Mouse (Mus musculus) retina, embryonic 14.5 days (tissue): ENCODE results near the gene Car9.
"Not testable (repeated sequence)": the region's sequence is repeated elsewhere in the genome, so short reads cannot be mapped to it uniquely, and the experiment has no call there.

Experiments
- DNase-seq: peaks from one replicate; pipeline ENCODE4 v3.0.0-alpha.2; 2015; ENCODE audit warnings: low spot score

Car9 gene

DNA sequence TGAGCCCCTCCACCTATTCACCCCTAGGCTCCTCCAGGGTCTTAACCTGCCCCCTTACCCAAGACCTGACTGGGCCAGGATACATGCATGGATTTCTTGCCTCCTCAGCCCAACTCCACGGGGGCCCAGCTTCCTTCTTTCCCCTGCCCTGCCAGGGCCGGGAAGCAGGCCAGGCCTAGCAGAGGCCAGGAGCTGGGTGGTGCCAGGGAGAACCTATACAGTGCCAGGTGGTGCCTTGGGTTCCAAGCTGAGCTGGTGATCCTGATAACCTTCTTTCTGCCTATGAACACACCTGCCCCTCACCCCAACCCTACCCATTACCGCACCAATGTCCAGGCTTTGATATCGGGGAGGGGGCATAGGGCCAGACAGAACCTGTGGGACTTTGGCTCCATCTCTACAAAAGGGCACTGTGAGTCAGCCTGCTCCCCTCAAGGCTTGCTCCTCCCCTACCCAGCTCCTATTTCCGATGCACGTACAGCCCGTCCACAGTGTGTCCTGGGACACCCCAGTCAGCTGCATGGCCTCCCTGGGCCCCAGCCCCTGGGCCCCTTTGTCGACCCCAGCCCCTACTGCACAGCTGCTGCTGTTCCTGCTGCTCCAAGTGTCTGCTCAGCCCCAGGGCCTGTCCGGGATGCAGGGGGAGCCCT is at the start of gene Car9:
Gene Car9, plus strand, starts transcription at position 431 of the 650 bp plus-strand sequence.
- no peak for DNase-seq

DNA sequence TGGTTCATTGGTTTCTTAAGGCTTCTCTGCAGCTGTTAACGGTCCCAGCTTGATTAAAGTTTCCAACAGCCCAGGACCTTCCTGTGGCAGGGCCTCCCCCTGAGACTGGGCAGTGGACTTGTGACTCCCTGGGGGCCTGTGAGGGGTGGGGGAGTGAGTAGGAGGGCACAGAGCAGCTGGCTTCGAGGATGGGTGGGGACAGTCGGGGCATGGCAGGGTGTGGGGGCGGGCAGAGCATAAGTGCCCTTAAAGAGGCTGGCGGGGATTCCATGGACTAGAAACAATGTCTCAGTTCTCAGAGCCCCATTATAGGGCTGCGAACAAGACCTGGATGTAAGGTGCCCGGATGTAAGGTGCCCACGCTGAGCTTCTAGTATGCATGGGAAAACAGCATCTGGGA is 49.6 kb upstream of the Car9 start:
- DNase-seq, result no peak

DNA sequence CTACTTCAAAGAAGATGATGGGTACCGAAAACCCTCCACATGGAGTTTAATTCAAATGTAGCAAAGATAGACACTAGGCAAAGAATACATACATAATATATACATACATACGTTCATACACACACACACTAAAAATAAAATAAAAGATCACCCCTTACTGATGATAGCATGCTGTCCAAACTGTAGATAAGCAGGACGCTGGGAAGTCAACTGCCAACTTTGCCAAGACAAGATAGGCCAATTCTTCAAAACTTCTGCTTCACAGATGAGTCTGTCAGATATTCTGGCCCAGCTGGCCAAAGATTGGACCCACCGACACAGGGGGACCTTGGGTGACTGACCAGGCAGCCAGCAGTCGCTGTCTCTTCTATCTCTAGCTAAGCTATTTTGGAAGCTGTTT is 43.7 kb upstream of the Car9 start:
- DNase-seq, result no peak

DNA sequence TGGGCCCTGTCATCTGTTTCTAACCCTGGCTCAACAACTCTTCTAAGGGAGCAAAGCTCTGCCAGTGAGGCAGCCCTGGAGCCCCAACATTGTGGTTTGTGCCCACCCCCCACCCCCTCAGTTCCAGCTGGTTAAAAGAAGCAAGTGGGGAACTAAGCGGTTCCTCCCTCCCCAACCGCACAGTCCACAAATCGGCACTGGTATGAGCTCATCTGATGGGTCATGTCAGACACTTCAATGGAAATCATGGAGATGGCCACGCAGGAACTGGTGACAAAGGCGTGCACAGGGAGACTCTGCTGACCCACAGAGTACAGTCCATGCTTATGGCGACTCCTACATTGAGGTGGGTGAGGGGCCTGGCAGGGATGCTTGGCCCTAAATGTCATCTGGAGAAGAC is 40.8 kb upstream of the Car9 start:
- no peak for DNase-seq

DNA sequence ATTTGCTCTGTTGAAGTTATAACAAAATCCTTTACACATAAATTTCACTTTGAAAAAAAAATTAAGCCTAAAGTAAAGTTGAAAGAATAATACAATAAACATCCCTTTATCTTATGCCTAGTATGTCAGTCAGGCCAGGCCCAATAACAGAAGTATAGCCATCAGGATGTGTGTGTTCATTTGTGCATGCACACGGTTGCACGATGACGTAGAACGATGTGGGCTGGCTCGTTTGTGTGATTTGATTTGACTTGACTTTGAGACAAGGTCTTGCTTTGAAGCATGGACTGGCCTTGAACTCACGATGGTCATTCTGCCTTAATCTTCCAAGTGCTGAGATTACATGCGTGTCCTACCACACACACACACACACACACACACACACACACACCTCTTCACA is 39.9 kb upstream of the Car9 start:
- DNase-seq, result no peak

DNA sequence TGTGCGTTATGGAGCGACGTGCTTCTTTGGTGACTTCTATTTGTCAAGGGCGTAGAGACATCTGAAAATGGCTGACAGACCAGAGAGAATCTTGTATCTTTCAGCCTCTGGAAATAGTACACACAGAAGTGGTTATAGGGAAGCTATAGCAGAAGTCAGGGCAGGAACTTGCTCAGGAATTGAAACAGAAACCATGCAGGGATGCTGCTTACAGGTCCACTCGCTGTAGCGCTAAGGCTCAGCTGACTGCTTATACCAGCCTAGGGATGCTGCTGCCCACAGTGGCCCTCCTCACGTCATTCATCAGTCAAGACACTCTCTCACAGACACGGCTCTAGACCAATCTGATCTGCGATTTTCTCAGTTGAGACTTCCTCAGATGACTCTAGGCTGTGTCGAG is 36.5 kb upstream of the Car9 start:
- DNase-seq, result no peak

DNA sequence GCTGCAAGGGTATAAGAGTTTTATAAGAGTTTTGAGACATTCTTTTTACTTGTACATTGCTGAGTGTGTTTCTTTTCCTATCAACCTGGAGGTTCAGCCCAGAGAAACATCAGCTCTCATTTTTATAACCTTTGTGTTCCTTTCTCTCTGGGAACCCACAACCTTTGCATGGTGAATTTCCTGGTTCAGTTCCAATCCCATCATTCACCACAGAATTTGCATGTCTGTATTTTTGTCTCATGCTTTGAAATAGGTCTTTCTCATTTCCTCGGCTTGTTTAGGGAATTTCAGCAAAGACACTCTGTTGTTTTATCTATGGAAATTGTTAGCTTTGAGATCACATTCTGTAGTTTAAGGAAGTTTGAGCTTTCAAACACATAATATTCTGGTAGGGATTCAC is 33.1 kb upstream of the Car9 start:
- DNase-seq, result no peak

DNA sequence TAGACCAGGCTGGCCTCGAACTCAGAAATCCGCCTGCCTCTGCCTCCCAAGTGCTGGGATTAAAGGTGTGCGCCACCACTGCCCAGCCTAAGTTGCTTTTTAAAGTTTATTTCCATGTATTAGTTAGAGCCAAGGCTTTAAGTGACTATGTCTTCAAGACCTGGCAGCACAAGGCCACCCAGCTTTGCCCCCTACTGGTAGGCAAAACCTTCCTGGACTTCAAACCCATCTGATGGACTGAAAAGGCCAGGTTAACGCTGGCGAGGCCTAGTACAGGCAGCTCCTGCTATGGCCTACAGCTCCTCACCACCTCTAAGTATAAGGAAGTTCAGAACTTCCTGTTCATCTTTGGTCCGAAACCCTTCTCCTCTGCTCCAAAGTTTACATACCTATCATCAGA is 30.2 kb upstream of the Car9 start:
- no peak for DNase-seq

DNA sequence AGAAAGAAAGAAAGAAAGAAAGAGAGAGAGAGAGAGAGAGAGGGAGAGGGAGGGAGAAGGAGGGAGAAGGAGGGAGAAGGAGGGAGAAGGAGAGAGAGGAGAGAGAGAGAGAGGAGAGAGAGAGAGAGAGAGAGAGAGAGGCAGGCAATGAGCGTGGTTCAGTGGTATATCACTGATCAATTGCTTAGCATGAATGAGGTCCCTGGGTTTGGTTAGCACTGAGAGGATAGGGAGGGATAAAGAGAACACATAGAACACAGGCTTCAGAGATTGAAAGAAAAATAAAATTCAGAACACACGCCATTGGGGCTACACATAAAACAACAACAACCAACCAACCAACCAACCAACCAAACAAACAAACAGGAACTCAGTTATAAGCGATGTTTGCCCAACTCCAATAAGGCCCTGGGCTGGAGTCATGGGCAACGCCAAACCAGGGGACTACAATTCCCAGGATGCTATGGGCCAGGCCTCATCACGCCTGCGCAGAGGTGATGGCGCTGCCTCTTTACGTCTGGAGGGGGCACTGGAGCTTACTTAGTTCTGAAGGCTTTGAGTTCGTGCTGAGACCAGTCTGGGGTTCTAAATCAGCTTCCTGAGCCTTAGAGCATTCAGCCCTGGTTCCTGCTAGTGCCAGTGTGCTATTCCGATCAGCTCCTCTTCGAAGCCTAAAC is 28.8 kb upstream of the Car9 start:
- DNase-seq, result peak; percentile 96

DNA sequence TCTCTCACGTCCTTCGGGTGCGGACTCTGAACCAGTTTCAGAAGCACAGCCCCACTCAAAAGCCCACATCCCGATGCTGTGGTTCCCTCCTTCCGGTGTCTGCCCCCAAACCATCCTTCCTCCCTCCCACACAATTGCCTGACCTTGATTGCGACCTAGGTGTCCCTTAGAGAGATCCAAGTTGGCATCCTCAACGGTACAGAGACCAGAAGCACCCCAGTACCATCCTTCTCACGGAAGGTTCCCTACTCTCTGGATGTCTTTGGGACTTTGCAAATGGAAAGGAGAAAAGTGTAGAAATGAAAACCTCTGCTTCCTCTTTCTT is 28.3 kb upstream of the Car9 start:
- DNase-seq, result no peak

DNA sequence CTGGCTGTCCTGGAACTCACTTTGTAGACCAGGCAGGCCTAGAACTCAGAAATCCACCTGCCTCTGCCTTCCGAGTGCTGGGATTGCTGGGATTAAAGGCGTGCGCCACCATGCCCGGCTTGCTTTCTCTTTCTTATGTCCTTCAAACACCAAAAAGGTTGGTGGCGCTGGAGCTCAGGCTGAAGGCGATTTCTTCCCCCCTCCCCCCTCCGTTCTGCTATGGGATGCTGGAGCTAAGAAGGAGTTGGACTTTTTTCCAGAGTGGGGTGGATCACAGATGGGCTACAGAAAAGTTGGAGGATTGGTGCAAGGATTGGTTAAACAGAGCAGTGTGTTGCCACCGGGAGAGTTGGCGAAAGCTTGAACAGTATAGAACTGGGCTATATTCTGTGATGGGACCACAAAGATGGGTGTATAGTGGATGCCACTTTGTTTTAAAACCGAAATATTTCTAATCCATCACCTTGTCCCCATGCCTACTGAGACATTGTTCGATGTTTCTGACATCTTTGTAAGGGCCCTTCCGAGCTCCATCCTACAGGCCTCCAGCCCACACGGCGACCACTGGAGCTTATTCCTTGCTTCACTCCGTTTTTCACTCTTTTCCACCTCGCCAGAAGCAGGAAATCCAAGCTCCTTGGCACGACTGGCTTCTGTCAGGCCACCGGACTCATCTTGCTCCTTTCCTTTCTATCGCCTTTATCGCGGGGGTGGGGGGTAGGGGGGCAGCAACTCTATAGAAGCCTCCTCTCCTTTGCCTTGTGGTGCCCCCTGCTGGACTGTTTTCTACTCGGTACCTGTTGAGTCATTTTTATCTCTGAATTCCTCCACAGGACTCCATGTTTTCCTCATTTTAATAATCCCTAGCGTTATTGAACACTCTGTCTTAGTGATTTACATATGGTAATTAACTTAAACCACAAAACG is 27.6 kb upstream of the Car9 start:
- peak; percentile 80 for DNase-seq

DNA sequence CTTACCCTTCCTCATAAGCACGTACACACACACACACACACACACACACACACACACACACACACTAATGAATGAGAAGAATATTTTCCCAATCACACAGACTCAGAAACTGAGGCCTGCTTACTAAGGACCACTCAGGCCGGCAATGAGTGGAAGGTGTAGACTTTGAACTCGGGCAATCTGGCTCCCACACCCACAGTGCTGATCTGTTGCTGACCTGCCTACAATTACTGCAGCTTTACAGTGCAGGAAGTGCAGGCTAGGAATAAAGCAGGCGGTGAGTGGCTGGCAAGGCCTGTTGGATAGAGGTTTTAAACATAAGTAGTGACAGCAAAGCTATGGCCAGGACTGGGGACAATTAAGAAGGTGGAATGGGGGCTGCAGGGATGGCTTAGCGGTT is 25.8 kb upstream of the Car9 start:
- DNase-seq, result no peak

DNA sequence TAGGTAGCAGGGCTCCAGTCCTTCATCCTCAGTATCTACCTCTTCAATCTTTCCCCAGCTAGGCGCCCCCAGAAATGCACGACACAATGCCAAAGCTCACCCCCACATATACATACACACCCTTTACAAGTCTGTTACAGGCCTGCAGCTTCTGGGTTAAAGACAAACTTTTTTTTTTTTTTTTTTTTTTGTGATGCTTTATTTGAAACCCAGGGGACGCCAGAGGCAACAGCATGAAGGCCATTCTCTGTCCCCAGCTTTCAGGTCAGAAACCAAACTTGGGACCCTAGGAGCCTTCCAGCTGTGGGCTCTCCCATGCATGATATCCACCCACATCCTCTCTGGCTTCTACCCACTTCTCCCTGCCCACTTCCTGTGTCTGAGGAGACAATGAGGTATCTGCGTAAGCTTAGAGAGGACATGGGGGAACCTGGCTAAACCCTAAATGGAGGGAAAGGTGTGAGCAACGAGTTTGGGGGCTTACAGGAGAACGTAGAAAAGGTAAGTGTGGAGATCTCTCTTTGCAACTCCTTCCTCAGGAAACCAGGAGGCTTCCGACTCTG is 24.8 kb upstream of the Car9 start:
- DNase-seq, result no peak

DNA sequence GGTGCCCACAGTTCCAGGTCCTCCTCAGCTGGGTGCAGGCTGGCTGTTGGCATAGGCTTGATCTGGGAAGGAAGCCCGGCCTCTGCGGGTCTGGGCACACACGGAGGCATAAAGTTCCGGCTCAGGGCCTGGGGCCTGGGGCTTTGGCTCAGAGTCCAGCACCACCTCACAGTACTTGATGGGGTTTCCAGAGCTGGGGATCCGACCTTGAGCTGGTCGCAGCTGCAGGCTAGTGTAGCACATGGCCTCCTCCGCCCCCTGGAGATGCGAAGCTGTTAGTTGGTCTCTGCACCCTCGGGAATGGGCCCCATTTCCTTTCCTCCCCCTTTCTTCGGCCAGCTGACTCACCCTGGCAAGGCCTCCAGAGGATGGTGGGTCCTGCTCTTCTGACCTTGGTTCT is 24.2 kb upstream of the Car9 start:
- no peak for DNase-seq

DNA sequence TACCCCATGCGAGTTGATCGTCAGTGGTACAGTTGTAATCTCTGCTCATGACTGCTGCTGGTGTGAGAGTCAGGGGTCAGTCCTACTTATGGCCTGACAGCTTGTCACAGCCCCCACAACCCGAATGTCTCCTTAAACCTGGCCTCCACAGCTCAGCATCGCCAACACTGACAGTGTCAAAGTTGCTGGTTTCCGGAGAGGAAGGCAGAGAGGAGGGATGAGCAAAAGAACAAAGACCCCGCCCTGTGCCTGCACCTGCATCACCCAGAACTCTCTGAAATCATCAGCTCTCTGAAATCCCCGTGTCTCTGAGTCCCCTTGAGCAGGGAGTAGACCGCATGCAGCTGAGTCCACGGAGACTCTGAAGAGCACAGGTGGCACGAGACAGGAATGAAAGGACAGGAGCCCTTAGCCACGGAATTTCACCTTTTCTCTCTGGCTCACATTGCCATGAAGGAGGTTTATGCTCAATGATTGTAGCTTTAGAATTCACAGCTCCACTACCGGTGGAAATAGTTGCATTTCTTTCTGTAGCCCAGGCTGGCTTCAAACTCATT is 23.2 kb upstream of the Car9 start, which contains the start of gene Sit1:
Gene Sit1, minus strand, starts transcription at position 200 of the 557 bp plus-strand sequence.
- DNase-seq, result no peak

DNA sequence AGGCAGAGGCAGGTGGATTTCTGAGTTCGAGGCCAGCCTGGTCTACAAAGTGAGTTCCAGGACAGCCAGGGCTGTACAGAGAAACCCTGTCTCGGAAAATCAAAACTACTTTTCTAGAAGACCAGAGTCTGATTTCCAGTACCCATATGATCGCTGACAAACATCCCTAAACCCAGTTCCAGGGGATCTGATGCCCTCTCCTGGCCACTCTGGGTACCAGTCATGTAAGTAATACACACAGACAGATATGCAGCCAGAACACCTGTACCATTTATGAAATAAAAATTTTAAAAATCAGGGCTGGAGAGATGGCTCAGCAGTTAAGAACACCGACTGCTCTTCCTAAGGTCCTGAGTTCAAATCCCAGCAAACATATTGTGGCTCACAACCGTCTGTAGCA is 21.1 kb upstream of the Car9 start:
- not testable (repeated sequence) for DNase-seq

DNA sequence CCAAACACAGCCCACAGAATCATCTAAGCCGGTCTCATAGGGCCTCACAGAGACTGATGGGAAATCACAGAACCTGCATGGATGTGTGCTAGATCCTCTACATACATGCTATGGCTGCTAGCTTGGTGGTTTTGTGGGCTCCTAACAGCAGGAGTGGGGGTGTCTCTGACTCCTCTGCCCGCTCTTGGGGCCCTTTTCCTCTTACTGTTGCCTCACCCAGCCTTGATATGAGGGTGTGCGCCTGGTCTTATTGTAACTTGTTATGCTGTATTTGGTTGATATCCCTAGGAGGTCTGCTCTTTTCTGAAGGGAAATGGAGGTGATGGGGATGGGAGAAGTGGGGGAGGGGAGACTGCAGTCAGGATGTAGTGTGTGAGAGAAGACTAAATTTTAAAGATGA is 17.2 kb upstream of the Car9 start:
- no peak for DNase-seq

DNA sequence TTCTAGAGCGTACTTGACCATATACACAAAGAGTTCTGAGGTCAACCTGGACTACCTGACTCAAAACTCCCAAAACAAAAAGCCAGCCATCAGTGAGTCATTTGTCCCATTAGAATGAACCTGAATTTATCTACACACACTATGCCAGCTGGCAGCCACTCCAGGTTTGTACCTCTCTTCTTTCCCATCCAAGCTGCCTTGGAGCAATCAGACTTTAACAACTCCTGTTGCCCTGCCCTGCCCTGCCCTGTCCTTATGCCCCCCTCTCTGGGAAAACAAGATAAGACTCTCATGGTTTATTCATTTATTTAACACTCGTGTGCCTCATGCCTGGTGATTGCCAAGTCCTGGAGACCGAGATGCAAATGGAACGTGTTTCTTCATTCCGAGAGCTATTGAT is 16.0 kb upstream of the Car9 start:
- DNase-seq, result no peak

DNA sequence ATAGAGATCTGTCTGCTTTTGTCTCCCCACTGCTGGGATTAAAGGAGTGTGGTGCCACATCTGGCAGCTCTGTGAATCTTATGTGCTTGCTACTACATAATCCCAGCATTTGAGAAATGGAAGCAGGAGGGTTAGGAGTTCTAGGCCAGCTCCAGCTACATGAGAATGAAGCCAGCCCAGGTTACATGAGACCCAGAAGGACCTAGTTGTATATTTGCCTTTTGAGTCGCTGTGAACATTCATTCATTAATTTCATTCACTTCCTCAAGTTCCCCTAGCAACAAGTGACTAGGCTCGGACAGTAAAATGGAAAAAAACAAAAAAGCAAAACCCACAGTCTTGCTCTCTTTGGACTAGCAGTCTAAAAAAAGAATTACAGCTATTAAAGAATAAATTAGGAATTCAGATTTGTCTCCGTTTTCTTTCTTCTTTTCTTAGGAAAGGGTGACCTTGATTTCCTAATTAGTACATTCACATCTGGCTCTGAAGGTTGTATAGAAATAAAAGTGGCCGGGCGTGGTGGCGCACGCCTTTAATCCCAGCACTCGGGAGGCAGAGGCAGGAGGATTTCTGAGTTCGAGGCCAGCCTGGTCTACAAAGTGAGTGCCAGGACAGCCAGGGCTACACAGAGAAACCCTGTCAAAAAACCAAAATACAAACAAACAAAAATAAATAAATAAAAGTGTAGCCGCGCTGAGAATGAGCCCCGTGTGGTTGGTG is 14.5 kb upstream of the Car9 start:
- peak; percentile 40 for DNase-seq

DNA sequence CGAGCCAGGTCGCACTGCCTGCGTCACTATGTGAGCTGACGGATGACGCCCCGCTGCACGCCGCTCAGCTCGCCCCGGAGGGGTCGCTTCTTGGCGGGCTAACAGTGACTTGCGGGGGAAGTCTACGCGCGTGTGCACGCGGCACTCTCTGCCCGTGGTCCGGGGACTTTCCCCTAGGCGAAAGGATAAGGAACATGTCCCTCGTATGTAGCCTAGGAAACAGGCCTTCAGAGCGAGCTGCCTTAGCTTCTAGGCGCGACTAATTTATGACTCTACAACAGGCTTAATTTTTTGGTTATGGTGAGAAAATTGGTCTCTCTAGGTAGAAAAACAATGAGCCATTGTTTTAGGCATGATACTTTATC is 14.0 kb upstream of the Car9 start, which contains the start of gene Ccdc107:
Gene Ccdc107, plus strand, starts transcription at position 80 of the 365 bp plus-strand sequence.
- peak; percentile 92 for DNase-seq

DNA sequence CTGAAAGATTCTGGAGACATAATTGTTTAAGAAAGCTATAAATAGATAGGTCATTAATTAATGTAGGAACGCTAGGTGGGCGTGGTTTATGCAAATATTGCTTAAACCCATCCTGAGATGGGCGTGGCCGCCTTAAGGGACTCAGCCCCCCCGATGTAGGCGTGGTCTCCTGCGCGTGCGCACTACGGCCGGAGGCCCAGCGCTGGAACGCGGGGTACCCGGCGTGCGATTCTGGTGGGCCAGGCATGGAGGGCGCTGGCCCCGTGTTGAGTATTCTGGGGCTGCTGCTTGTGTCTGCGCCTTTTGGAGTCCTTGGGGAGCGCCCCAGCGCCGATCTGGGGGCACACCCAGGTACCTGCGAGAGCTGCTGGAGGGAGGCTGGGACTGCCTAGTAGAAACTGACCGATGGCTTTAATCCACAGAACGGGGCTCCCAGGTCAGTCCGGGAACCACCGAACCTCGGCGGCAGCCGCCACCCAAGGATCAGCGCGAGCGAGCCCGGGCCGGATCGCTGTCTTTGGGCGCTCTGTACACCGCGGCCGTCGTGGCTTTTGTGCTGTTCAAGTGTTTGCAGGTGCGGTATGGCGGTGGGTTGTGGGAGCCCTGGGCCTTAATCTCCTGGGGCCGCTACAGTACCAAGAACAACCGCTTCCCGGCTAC is 13.4 kb upstream of the Car9 start:
- peak; percentile 99 for DNase-seq
